Mouse (Mus musculus) erythroblast, embryonic 14.5 days (primary cell): ENCODE data around the gene Slc6a8.

Experiments
- GATA1 ChIP-seq: IDR thresholded peaks from 2 replicates; pipeline ENCODE4 v1.6.1; 2012; ENCODE audit warnings: low read length, inconsistent platforms, mixed read lengths
- TAL1 ChIP-seq: IDR thresholded peaks from 3 replicates; pipeline ENCODE4 v1.6.1; 2012; ENCODE audit warnings: low read length, inconsistent platforms, mixed read lengths

DNA sequence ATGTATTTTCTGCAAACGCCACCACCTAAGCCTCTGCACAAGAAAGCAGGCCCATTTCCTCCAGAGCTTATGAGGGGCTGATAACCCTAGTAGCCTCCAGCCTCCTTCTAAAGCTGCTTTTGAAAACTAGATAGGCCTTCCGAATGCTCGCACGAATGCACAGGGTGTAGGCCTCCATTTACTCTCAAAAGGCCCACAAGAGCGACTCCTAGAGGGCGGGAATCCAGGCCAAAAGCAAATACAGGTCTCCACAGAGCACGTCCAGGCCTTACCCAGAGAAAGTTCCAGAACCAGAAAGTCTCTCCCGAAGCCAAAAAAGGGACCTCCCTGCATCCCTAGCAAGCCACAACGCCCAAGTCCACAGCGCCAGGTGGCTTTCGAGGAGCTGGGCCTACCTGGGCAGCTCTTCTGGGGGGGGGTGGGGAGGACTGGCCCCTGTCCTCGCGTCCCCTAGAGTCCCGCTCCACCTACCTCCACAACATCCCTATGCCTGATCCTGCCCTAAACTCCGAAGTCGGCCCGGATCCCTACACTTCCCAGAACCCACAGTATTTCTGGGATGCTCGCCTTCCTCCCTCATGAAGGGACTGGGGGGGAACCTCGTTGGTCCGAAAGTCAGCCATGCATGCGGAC lies 42.6 kb downstream of the Slc6a8 start:
- TF ChIP-seq TAL1 (no peak), GATA1 (no peak)
